Mouse (Mus musculus): ENCODE measurements at regions not wholly inside any gene's neighbourhood (a gene's known extent, or its start where the extent isn't known, plus 50 kb on each side); places are given as distances from the start of the nearest gene placed in this dataset.
A peak's percentile ranks its signal among the peaks of the same experiment; 100 is the strongest.

- H3K4me1 ChIP-seq (replicated peaks), result no peaks in the 10 kb centered on the region
- no peak overlapping the region for H3K4me2 ChIP-seq
- no peaks in the 10 kb centered on the region for H3K36me3 ChIP-seq
- no peaks in the 10 kb centered on the region for H3K27me3 ChIP-seq
- DNase-seq (no peak), ATAC-seq (ENCODE audit: low read depth) (no peak)
- H3K9ac ChIP-seq, result no peak overlapping the region
- H3K27ac ChIP-seq, result no peak overlapping the region
- no peak overlapping the region for H3K4me3 ChIP-seq (replicated peaks)
- H3K9me3 ChIP-seq (replicated peaks), result 0 out of 2 replicates have a peak, but pooled peaks cover under 1% of the 10 kb centered on the region
Observed at GRCm38 (mm10) chr10:74722971-74723370, 244.0 kb upstream of the Gnaz start.

- Histone ChIP-seq H3K36me3 (no peaks in the 10 kb centered on the region), H3K9me3 (replicated peaks) (no peaks in the 10 kb centered on the region), H3K4me1 (replicated peaks) (no peaks in the 10 kb centered on the region), H3K27ac (no peak overlapping the region), H3K9ac (no peak overlapping the region), H3K4me2 (no peak overlapping the region), H3K4me3 (replicated peaks) (no peak overlapping the region), H3K27me3 (no peaks in the 10 kb centered on the region)
- 65% methylated on average over 2 of the region's 2 CpGs for WGBS (ENCODE audit: insufficient replicate concordance)
- ATAC-seq (ENCODE audit: low read depth) (no peak), DNase-seq (no peak)
Observed at GRCm38 (mm10) chr10:74749446-74749845, 217.5 kb upstream of the Gnaz start.

GRCm38 (mm10) chr10:74750879-74751278 is 216.1 kb upstream of the Gnaz start:
- no peak overlapping the region for H3K27ac ChIP-seq
- H3K27me3 ChIP-seq, result no peaks in the 10 kb centered on the region
- H3K4me2 ChIP-seq, result no peak overlapping the region
- ATAC-seq (ENCODE audit: low read depth), result no peak
- H3K4me1 ChIP-seq (replicated peaks), result no peaks in the 10 kb centered on the region
- DNase-seq, result no peak
- H3K9me3 ChIP-seq (replicated peaks), result no peaks in the 10 kb centered on the region
- H3K4me3 ChIP-seq (replicated peaks), result no peak overlapping the region
- no peaks in the 10 kb centered on the region for H3K36me3 ChIP-seq
- H3K9ac ChIP-seq, result no peak overlapping the region

- Histone ChIP-seq H3K9me3 (replicated peaks) (0 out of 2 replicates have a peak, but pooled peaks cover 3% of the 10 kb centered on the region), H3K27ac (no peak overlapping the region), H3K9ac (no peak overlapping the region), H3K4me1 (replicated peaks) (no peaks in the 10 kb centered on the region), H3K36me3 (no peaks in the 10 kb centered on the region), H3K4me3 (replicated peaks) (no peak overlapping the region), H3K4me2 (no peak overlapping the region), H3K27me3 (no peaks in the 10 kb centered on the region)
- WGBS (ENCODE audit: insufficient replicate concordance), result 65% methylated on average over 9 of the region's 9 CpGs
- DNase-seq (no peak), ATAC-seq (ENCODE audit: low read depth) (no peak)
Observed at GRCm38 (mm10) chr10:74760734-74761133, 206.2 kb upstream of the Gnaz start.

GRCm38 (mm10) chr10:74789245-74789644 is 177.7 kb upstream of the Gnaz start:
- 51% methylated on average over 2 of the region's 2 CpGs for WGBS (ENCODE audit: insufficient replicate concordance)
- no peak for ATAC-seq (ENCODE audit: low read depth)
- no peak overlapping the region for H3K4me3 ChIP-seq (replicated peaks)

GRCm38 (mm10) chr10:74789987-74790386 is 177.0 kb upstream of the Gnaz start:
- Histone ChIP-seq H3K4me3 (replicated peaks) (no peak overlapping the region), H3K4me2 (no peak overlapping the region)
- WGBS (ENCODE audit: insufficient replicate concordance), result 51% methylated on average over 3 of the region's 3 CpGs

More at GRCm38 (mm10) chr10:74789245-74789644, 177.7 kb upstream of the Gnaz start:
- no peaks in the 10 kb centered on the region for H3K36me3 ChIP-seq
- no peak for DNase-seq
- no peaks in the 10 kb centered on the region for H3K9me3 ChIP-seq (replicated peaks)
- no peaks in the 10 kb centered on the region for H3K27me3 ChIP-seq
- H3K4me1 ChIP-seq (replicated peaks), result no peaks in the 10 kb centered on the region
- no peak overlapping the region for H3K9ac ChIP-seq
- H3K4me2 ChIP-seq, result no peak overlapping the region
- no peak overlapping the region for H3K27ac ChIP-seq

GRCm38 (mm10) chr10:74823395-74823794 is 143.6 kb upstream of the Gnaz start:
- no peak overlapping the region for H3K9ac ChIP-seq
- no peak overlapping the region for H3K4me3 ChIP-seq (replicated peaks)
- no peaks in the 10 kb centered on the region for H3K36me3 ChIP-seq
- DNase-seq (no peak), ATAC-seq (ENCODE audit: low read depth) (no peak)
- H3K9me3 ChIP-seq (replicated peaks), result no peaks in the 10 kb centered on the region
- no peaks in the 10 kb centered on the region for H3K4me1 ChIP-seq (replicated peaks)
- H3K27me3 ChIP-seq, result no peaks in the 10 kb centered on the region
- H3K4me2 ChIP-seq, result no peak overlapping the region
- H3K27ac ChIP-seq, result no peak overlapping the region

More at GRCm38 (mm10) chr10:74789987-74790386, 177.0 kb upstream of the Gnaz start:
- ATAC-seq (ENCODE audit: low read depth) (no peak), DNase-seq (no peak)
- Histone ChIP-seq H3K27ac (no peak overlapping the region), H3K27me3 (no peaks in the 10 kb centered on the region), H3K9me3 (replicated peaks) (no peaks in the 10 kb centered on the region), H3K9ac (no peak overlapping the region), H3K36me3 (no peaks in the 10 kb centered on the region), H3K4me1 (replicated peaks) (no peaks in the 10 kb centered on the region)

- ATAC-seq (ENCODE audit: low read depth), result no peak
Observed at GRCm38 (mm10) chr10:74834359-74834758, 132.6 kb upstream of the Gnaz start.

GRCm38 (mm10) chr10:74848372-74848771 is 118.6 kb upstream of the Gnaz start:
- no peak overlapping the region for H3K4me2 ChIP-seq
- no peak overlapping the region for H3K27ac ChIP-seq
- H3K36me3 ChIP-seq, result no peaks in the 10 kb centered on the region
- H3K4me3 ChIP-seq (replicated peaks), result no peak overlapping the region
- WGBS (ENCODE audit: insufficient replicate concordance), result 9% methylated on average over 7 of the region's 7 CpGs
- no peaks in the 10 kb centered on the region for H3K27me3 ChIP-seq
- ATAC-seq (ENCODE audit: low read depth) (no peak), DNase-seq (peak; percentile 11)
- H3K9me3 ChIP-seq (replicated peaks), result no peaks in the 10 kb centered on the region
- no peak overlapping the region for H3K9ac ChIP-seq
- H3K4me1 ChIP-seq (replicated peaks), result no peaks in the 10 kb centered on the region

More at GRCm38 (mm10) chr10:74834359-74834758, 132.6 kb upstream of the Gnaz start:
- Histone ChIP-seq H3K36me3 (no peaks in the 10 kb centered on the region), H3K27me3 (no peaks in the 10 kb centered on the region), H3K9ac (no peak overlapping the region), H3K4me2 (no peak overlapping the region), H3K4me1 (replicated peaks) (no peaks in the 10 kb centered on the region), H3K27ac (no peak overlapping the region), H3K4me3 (replicated peaks) (no peak overlapping the region), H3K9me3 (replicated peaks) (no peaks in the 10 kb centered on the region)
- 30% methylated on average over 2 of the region's 2 CpGs for WGBS (ENCODE audit: insufficient replicate concordance)
- no peak for DNase-seq

GRCm38 (mm10) chr10:74854991-74855664 is 111.8 kb upstream of the Gnaz start:
- H3K27me3 ChIP-seq, result no peaks in the 10 kb centered on the region
- H3K27ac ChIP-seq, result no peak overlapping the region
- no peaks in the 10 kb centered on the region for H3K4me1 ChIP-seq (replicated peaks)
- H3K4me3 ChIP-seq (replicated peaks), result no peak overlapping the region
- H3K4me2 ChIP-seq, result no peak overlapping the region
- no peak overlapping the region for H3K9ac ChIP-seq
- H3K9me3 ChIP-seq (replicated peaks), result no peaks in the 10 kb centered on the region
- 40% methylated on average over 4 of the region's 4 CpGs for WGBS (ENCODE audit: insufficient replicate concordance)
- no peaks in the 10 kb centered on the region for H3K36me3 ChIP-seq
- no peak for DNase-seq
- no peak for ATAC-seq (ENCODE audit: low read depth)

Measured in liver, embryonic 13.5 days (tissue).